Mouse (Mus musculus) erythroblast, embryonic 14.5 days (primary cell): ENCODE data around the gene Srsf5.
"Not testable (repeated sequence)": the region's sequence is repeated elsewhere in the genome, so short reads cannot be mapped to it uniquely, and the experiment has no call there.

Source experiments
- GATA1 ChIP-seq: IDR thresholded peaks from 2 replicates; pipeline ENCODE4 v1.6.1; 2012; ENCODE audit warnings: low read length, inconsistent platforms, mixed read lengths
- TAL1 ChIP-seq: IDR thresholded peaks from 3 replicates; pipeline ENCODE4 v1.6.1; 2012; ENCODE audit warnings: low read length, inconsistent platforms, mixed read lengths

DNA sequence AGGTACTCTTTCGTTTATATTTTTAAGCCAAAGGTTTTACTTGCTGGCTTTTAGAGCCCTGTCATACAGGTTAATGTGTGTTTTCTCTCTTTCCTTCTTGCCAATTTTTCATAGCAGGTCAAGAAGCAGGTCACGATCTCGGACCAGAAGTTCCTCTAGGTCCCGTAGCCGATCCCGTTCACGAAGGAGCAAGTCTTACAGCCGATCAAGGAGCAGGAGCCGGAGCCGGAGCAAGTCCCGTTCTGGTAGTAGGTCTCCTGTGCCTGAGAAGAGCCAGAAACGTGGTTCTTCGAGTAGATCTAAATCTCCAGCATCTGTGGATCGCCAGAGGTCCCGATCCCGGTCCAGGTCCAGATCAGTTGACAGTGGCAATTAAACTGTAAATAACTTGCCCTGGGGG, 4.3 kb downstream of the Srsf5 start:
- TF ChIP-seq GATA1, TAL1: not testable (repeated sequence)
